Mouse (Mus musculus): ENCODE results near the gene Podxl2. TPM values are rescaled to one million over a fixed set of nuclear protein-coding genes. Genes with fewer than 3 reads are reported as not detected.
A peak's percentile ranks its signal among the peaks of the same experiment; 100 is the strongest.

Podxl2 gene
- polyA plus RNA-seq, 1 experiment: 538 TPM

GRCm38 (mm10) chr6:88843241-88843640, 31.6 kb downstream of the Podxl2 start:
- peaks cover 25% of the 10 kb centered on the region for H3K4me1 ChIP-seq (ENCODE audit: control insufficient read depth, insufficient read depth, low read length)
- H3K4me3 ChIP-seq (replicated peaks; ENCODE audit: insufficient read depth, low read depth, low read length): no peak overlapping the region
- peak overlapping the region; percentile 19; the same call in 1 of the 2 replicates for H3K27ac ChIP-seq (ENCODE audit: insufficient read depth, low read length)
- TF ChIP-seq CTCF (IDR thresholded peaks at IDR 0.05; ENCODE audit: borderline replicate concordance, insufficient read depth, low read depth, low read length) (no peak), POLR2A (IDR thresholded peaks at IDR 0.05; ENCODE audit: borderline replicate concordance, insufficient read depth, low read length) (no peak)
- 61% methylated on average over 7 of the region's 7 CpGs for WGBS
- peak in 1 of 2 experiments; percentile 40 for DNase-seq
- no peaks in the 10 kb centered on the region for H3K27me3 ChIP-seq (ENCODE audit: control insufficient read depth, insufficient read depth, low read length)

DNA sequence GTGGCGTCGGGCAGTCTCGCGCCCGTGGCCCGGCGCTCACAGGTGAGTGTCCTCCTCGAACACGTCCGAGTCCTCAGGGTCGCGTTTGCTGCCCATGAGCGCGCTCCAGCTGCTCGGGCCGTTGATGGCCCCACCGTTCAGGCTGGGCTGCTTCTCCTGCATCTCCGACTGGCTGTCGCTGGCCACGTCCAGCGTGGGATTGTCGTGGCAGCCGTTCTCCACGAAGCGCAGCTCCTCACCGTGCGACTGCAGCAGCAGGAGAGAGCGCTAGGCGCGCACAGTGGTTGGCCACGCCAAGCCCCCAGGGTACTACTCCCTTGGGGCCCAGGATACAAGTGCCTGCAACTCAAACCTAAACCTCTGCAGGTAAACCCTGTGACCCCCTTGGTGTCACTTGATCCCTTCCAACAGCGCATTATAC, 32.1 kb downstream of the Podxl2 start:
- no peak for TF ChIP-seq POLR2A (IDR thresholded peaks at IDR 0.05; ENCODE audit: borderline replicate concordance, insufficient read depth, low read length)
- TF ChIP-seq CTCF (IDR thresholded peaks at IDR 0.05; ENCODE audit: borderline replicate concordance, insufficient read depth, low read depth, low read length): no peak
- WGBS: 5% methylated on average over 32 of the region's 32 CpGs
- peak overlapping the region; percentile 19; the same call in 1 of the 2 replicates for H3K27ac ChIP-seq (ENCODE audit: insufficient read depth, low read length)
- DNase-seq: no peak
- no peaks in the 10 kb centered on the region for H3K27me3 ChIP-seq (ENCODE audit: control insufficient read depth, insufficient read depth, low read length)
- peaks cover 29% of the 10 kb centered on the region for H3K4me1 ChIP-seq (ENCODE audit: control insufficient read depth, insufficient read depth, low read length)
- H3K4me3 ChIP-seq (replicated peaks; ENCODE audit: insufficient read depth, low read depth, low read length): peak overlapping the region; percentile 96

DNA sequence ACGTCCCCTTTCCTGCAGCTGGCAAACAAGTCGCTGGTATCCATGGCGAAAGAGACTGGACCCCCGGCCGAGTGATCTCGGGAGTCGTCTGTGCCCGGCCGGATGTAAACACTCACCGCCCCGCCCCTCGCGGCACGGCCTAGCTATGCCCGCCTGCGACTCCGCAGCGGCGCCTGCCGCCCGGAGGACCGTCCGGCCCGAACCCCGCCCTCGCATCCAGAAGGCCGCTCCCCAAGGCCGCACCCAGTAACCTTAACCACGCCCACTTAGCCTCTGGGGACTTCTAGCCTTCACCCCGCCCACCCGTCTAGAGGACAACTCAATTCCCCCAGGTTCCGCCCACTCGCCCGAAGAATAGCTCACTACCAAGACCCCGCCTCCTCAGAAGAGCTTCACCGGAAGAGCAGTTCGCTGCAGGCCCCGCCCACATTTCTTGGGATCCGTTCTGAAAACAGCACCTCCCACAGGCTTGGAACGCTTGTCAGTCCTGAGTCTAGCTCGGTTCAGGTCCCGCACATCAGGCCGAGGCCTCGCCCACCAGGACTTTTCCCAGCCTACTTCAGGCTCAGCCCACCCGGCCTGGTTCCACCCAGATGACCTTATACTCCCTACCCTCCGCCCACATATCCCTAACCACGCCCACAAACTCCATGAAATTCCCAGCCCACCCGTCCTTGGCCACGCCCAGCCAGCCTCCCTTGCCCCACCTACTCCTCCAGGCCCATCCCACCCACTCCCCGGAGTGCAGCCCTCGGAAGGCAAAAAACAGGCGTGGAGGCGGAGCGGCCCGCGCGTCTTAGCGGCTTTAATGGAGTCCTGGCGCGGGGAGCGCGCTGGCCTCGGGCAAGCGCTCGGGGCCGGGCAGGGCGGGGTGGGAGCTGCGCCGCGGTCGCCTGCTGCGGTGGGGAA, 32.8 kb downstream of the Podxl2 start, which contains the start of gene Abtb1:
Abtb1 (minus strand) TSS at position 204 of the 909 bp plus-strand sequence.
- WGBS: under 1% methylated on average over 72 of the region's 72 CpGs
- H3K4me3 ChIP-seq (replicated peaks; ENCODE audit: insufficient read depth, low read depth, low read length): peak within 1 kb of the TSS; percentile 96
- no peaks in the 10 kb centered on the region for H3K27me3 ChIP-seq (ENCODE audit: control insufficient read depth, insufficient read depth, low read length)
- H3K4me1 ChIP-seq (ENCODE audit: control insufficient read depth, insufficient read depth, low read length): peaks cover 29% of the 10 kb centered on the region
- DNase-seq: peak; percentile 99
- TF ChIP-seq POLR2A (IDR thresholded peaks at IDR 0.05; ENCODE audit: borderline replicate concordance, insufficient read depth, low read length): peak; percentile 38; the same call in 1 of the 2 replicates
- TF ChIP-seq CTCF (IDR thresholded peaks at IDR 0.05; ENCODE audit: borderline replicate concordance, insufficient read depth, low read depth, low read length): peak; percentile 67
- peak within 1 kb of the TSS; percentile 55 for H3K27ac ChIP-seq (ENCODE audit: insufficient read depth, low read length)

DNA sequence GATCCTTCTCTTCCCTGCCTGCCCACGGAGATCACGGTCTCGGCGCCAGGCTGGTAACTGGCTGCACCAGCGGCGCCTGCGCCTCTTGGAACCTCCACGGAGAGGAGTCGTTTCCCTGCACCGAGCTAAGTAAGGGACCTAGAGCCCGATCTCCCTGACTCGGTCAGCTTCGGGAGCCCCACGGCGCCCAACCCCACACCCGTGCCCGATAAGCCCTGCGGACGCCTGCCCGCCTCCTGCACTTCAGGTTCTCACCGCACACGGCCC, 33.4 kb downstream of the Podxl2 start:
- 1% methylated on average over 22 of the region's 22 CpGs for WGBS
- H3K27ac ChIP-seq (ENCODE audit: insufficient read depth, low read length): peak overlapping the region; percentile 55
- no peak for TF ChIP-seq POLR2A (IDR thresholded peaks at IDR 0.05; ENCODE audit: borderline replicate concordance, insufficient read depth, low read length)
- no peak for TF ChIP-seq CTCF (IDR thresholded peaks at IDR 0.05; ENCODE audit: borderline replicate concordance, insufficient read depth, low read depth, low read length)
- peaks cover 32% of the 10 kb centered on the region for H3K4me1 ChIP-seq (ENCODE audit: control insufficient read depth, insufficient read depth, low read length)
- DNase-seq: no peak
- H3K27me3 ChIP-seq (ENCODE audit: control insufficient read depth, insufficient read depth, low read length): no peaks in the 10 kb centered on the region
- peak overlapping the region; percentile 96 for H3K4me3 ChIP-seq (replicated peaks; ENCODE audit: insufficient read depth, low read depth, low read length)

DNA sequence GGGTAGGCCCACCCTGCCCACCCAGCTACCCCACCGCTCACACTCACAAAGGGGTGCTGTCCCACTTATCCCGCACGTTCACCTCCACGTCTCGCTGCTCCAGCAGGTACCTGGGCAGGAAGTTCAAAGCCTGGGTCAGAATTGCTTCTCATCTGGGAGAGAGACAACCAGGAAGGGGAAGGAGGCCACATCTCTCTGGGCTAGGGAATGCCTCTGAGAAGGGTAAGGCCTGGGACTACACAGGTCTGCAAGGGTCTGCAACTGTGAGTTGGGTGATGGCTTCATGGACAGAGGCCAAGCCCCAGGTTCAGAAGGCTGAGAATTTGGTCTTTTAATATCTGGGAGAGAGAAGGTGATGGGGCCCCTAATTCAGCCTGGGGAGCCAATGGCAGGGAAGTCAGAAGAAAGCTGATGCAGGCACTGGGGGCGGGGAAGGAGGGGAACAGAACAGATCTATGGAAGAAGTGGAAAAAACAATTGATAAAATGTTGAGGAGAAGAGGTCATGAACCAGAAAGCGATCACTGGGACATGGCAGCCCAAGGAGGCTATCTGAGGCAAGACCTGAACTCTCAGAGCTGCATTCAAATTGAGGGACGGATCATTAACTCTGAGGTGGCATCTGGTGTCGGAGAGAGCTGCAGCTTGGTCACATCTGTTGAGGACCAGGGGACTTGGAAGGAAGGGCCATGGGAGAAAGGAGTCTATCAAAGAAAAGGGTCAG, 33.9 kb downstream of the Podxl2 start:
- TF ChIP-seq CTCF (IDR thresholded peaks at IDR 0.05; ENCODE audit: borderline replicate concordance, insufficient read depth, low read depth, low read length) (no peak), POLR2A (IDR thresholded peaks at IDR 0.05; ENCODE audit: borderline replicate concordance, insufficient read depth, low read length) (no peak)
- WGBS: 52% methylated on average over 9 of the region's 9 CpGs

DNA sequence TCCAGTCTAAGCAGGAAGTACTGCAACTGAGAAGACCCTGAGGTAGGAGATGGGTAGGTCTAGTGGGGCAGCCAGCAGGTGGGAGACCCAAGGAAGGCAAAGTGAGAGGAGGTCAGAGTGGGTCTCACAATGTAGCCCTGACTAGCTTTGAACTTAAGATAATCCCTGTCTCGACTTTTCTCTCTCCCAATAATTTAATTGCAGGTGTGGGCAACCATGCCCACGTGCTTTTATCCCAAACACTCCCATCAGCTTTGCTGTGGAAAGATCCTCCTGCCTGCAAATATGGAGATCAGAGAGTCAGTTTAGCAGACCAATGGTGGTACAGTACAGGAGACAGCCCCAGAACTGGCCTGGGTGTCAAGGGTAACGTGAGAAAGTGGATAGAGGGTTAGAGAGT, 34.6 kb downstream of the Podxl2 start:
- Histone ChIP-seq H3K27me3 (ENCODE audit: control insufficient read depth, insufficient read depth, low read length) (no peaks in the 10 kb centered on the region), H3K4me1 (ENCODE audit: control insufficient read depth, insufficient read depth, low read length) (peaks cover 44% of the 10 kb centered on the region), H3K27ac (ENCODE audit: insufficient read depth, low read length) (0 out of 2 replicates have a peak overlapping the region, but pooled peaks have one; percentile 20), H3K4me3 (replicated peaks; ENCODE audit: insufficient read depth, low read depth, low read length) (peak overlapping the region; percentile 11)
- WGBS: 67% methylated on average over 3 of the region's 3 CpGs
- TF ChIP-seq POLR2A (IDR thresholded peaks at IDR 0.05; ENCODE audit: borderline replicate concordance, insufficient read depth, low read length): no peak
- peak in 1 of 2 experiments; percentile 15 for DNase-seq

More for the DNA sequence above, 33.9 kb downstream of the Podxl2 start:
- DNase-seq: peak in 1 of 2 experiments; percentile 37
- H3K27me3 ChIP-seq (ENCODE audit: control insufficient read depth, insufficient read depth, low read length): no peaks in the 10 kb centered on the region
- peak overlapping the region; percentile 55 for H3K27ac ChIP-seq (ENCODE audit: insufficient read depth, low read length)
- peak overlapping the region; percentile 96 for H3K4me3 ChIP-seq (replicated peaks; ENCODE audit: insufficient read depth, low read depth, low read length)
- peaks cover 37% of the 10 kb centered on the region for H3K4me1 ChIP-seq (ENCODE audit: control insufficient read depth, insufficient read depth, low read length)

DNA sequence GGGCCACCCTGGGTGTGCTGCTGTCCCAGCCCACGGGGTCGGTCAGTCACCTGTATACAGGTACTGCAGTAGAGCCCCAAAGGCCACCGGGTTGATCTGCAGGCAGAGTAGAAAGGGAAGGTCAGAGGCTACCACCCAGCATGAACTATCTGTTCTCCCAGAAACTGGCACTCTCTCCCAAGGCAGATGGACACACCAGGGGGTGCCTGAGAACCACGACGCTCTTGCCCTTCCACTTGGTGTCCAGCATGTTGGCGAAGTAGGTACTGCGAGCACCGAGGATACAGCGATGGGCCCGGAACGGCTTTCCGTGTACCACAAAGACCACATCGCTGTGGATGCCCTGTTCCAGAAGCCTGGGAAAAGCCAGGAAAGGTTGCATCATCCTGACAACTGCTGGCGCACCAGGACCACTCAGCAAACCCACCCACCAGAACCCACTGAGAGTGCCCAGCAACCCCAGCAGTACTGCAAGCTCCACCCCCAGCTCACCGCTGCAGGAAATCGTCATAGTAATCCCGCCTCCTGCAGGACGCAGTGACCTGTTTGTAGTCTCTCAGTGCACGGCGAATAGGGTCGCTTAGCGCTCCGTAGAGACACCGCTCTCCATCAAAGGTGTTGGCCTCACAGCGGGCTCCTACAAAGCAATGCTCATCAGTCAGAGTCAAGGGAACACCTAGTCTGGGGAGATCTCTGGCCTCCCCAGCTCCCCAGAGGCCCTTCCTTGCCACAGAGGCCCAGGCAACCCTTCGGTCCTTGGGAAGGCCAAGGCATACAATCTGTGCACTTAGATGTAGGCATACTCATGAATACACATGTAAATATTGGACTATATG, 35.5 kb downstream of the Podxl2 start:
- H3K27me3 ChIP-seq (ENCODE audit: control insufficient read depth, insufficient read depth, low read length): no peaks in the 10 kb centered on the region
- peak overlapping the region; percentile 20; the same call in 1 of the 2 replicates for H3K27ac ChIP-seq (ENCODE audit: insufficient read depth, low read length)
- H3K4me3 ChIP-seq (replicated peaks; ENCODE audit: insufficient read depth, low read depth, low read length): peak overlapping the region; percentile 4
- peaks cover 53% of the 10 kb centered on the region for H3K4me1 ChIP-seq (ENCODE audit: control insufficient read depth, insufficient read depth, low read length)
- DNase-seq: peak; percentile 75 to 76
- WGBS: 34% methylated on average over 26 of the region's 26 CpGs
- TF ChIP-seq POLR2A (IDR thresholded peaks at IDR 0.05; ENCODE audit: borderline replicate concordance, insufficient read depth, low read length) (no peak), CTCF (IDR thresholded peaks at IDR 0.05; ENCODE audit: borderline replicate concordance, insufficient read depth, low read depth, low read length) (no peak)

All from cerebellum, adult 2 months (tissue).